Mouse (Mus musculus): ENCODE measurements around the gene Olfr283. TPM values are rescaled to one million over a fixed set of nuclear protein-coding genes. Genes with fewer than 3 reads are reported as not detected.

Gene Olfr283
- polyA plus RNA-seq, 1 experiment from 2014 or later, result not detected

GRCm38 (mm10) chr15:98340887-98341286 is 39.9 kb downstream of the Olfr283 start, which contains the start of gene Olfr284:
Gene Olfr284 (minus strand): TSS chr15:98340987.
- ATAC-seq (ENCODE audit: low read depth), result no peak
- Histone ChIP-seq H3K36me3 (ENCODE audit: control insufficient read depth, insufficient read depth, low read length) (no peaks in the 10 kb centered on the region), H3K9me3 (ENCODE audit: control insufficient read depth, low read length) (no peaks in the 10 kb centered on the region), H3K27me3 (ENCODE audit: control insufficient read depth, insufficient read depth, low read length) (no peaks in the 10 kb centered on the region), H3K27ac (ENCODE audit: low read depth, low read length) (no peak within 1 kb of the TSS), H3K4me1 (ENCODE audit: control insufficient read depth, insufficient read depth, low read length) (no peaks in the 10 kb centered on the region), H3K4me2 (ENCODE audit: low read depth, low read length) (no peak within 1 kb of the TSS), H3K9ac (replicated peaks; ENCODE audit: low read depth, low read length) (no peak within 1 kb of the TSS), H3K4me3 (ENCODE audit: low read depth, low read length) (no peak within 1 kb of the TSS)
- WGBS, result 79% methylated on average over 8 of the region's 8 CpGs

Other genes with a start within 250 kb of the Olfr283 start
- 66.7 and 74.0 TPM in 2 replicates for gene Asb8, start 215.3 kb downstream of the Olfr283 start, polyA plus RNA-seq (2014; fragmentation: Nextera tagmentation; extraction: Ambion mirVana)
- 85.9 and 117 TPM in 2 replicates for gene Ccdc184, start 213.8 kb downstream of the Olfr283 start, polyA plus RNA-seq (2014; fragmentation: Nextera tagmentation; extraction: Ambion mirVana)
- not detected in 2 replicates for gene Olfr288, start 185.4 kb downstream of the Olfr283 start, polyA plus RNA-seq (2014; fragmentation: Nextera tagmentation; extraction: Ambion mirVana)
- not detected in 2 replicates for gene Gm44579, start 160.0 kb downstream of the Olfr283 start, polyA plus RNA-seq (2014; fragmentation: Nextera tagmentation; extraction: Ambion mirVana)
- gene Olfr287, start 159.9 kb downstream of the Olfr283 start, polyA plus RNA-seq (2014; fragmentation: Nextera tagmentation; extraction: Ambion mirVana), result 0.12 TPM in 1 of 2 replicates, not detected in the other
- gene Olfr286, start 146.5 kb downstream of the Olfr283 start, polyA plus RNA-seq (2014; fragmentation: Nextera tagmentation; extraction: Ambion mirVana), result not detected in 2 replicates
- gene H1fnt, start 123.7 kb downstream of the Olfr283 start, polyA plus RNA-seq (2014; fragmentation: Nextera tagmentation; extraction: Ambion mirVana), result not detected in 2 replicates
- gene Zfp641, start 84.8 kb downstream of the Olfr283 start, polyA plus RNA-seq (2014; fragmentation: Nextera tagmentation; extraction: Ambion mirVana), result 13.1 and 13.2 TPM in 2 replicates
- gene Olfr285, start 63.6 kb downstream of the Olfr283 start, polyA plus RNA-seq (2014; fragmentation: Nextera tagmentation; extraction: Ambion mirVana), result not detected in 2 replicates
- not detected in 2 replicates for gene Olfr284, start 40.0 kb downstream of the Olfr283 start, polyA plus RNA-seq (2014; fragmentation: Nextera tagmentation; extraction: Ambion mirVana)
- not detected in 2 replicates for gene Olfr282, start 50.3 kb upstream of the Olfr283 start, polyA plus RNA-seq (2014; fragmentation: Nextera tagmentation; extraction: Ambion mirVana)
- not detected in 2 replicates for gene Olfr281, start 71.6 kb upstream of the Olfr283 start, polyA plus RNA-seq (2014; fragmentation: Nextera tagmentation; extraction: Ambion mirVana)
- gene OR5BS1P, start 89.0 kb upstream of the Olfr283 start, polyA plus RNA-seq (2014; fragmentation: Nextera tagmentation; extraction: Ambion mirVana), result not detected in 2 replicates
- not detected in 2 replicates for gene Lalba, start 101.8 kb upstream of the Olfr283 start, polyA plus RNA-seq (2014; fragmentation: Nextera tagmentation; extraction: Ambion mirVana)
- gene Olfr279, start 111.5 kb upstream of the Olfr283 start, polyA plus RNA-seq (2014; fragmentation: Nextera tagmentation; extraction: Ambion mirVana), result not detected in 2 replicates
- gene Kansl2, start 153.3 kb upstream of the Olfr283 start, polyA plus RNA-seq (2014; fragmentation: Nextera tagmentation; extraction: Ambion mirVana), result 99.6 and 105 TPM in 2 replicates
- 70.7 and 72.0 TPM in 2 replicates for gene Ccnt1, start 190.0 kb upstream of the Olfr283 start, polyA plus RNA-seq (2014; fragmentation: Nextera tagmentation; extraction: Ambion mirVana)
- gene 4930415O20Rik, start 190.1 kb upstream of the Olfr283 start, polyA plus RNA-seq (2014; fragmentation: Nextera tagmentation; extraction: Ambion mirVana), result 0.40 TPM in 1 of 2 replicates, not detected in the other
- 10.2 and 11.6 TPM in 2 replicates for gene Adcy6, start 229.1 kb upstream of the Olfr283 start, polyA plus RNA-seq (2014; fragmentation: Nextera tagmentation; extraction: Ambion mirVana)
- gene Cacnb3, start 249.9 kb upstream of the Olfr283 start, polyA plus RNA-seq (2014; fragmentation: Nextera tagmentation; extraction: Ambion mirVana), result 84.9 and 101 TPM in 2 replicates